Mouse (Mus musculus): ENCODE measurements around the gene Map7.

The Map7 gene

GRCm38 (mm10) chr10:20287369-20287768, 139.1 kb downstream of the Map7 start:
- no peak for DNase-seq (ENCODE audit: low read depth)

GRCm38 (mm10) chr10:20290467-20290883, 142.2 kb downstream of the Map7 start:
- no peak for DNase-seq (ENCODE audit: low read depth)

GRCm38 (mm10) chr10:20295961-20296360, 147.7 kb downstream of the Map7 start:
- no peak for DNase-seq (ENCODE audit: low read depth)

- no peak for DNase-seq (ENCODE audit: low read depth)
Measured at GRCm38 (mm10) chr10:20298152-20298920, 150.1 kb downstream of the Map7 start.

- no peak for DNase-seq (ENCODE audit: low read depth)
Measured at GRCm38 (mm10) chr10:20299114-20299513, 150.8 kb downstream of the Map7 start.

- DNase-seq (ENCODE audit: low read depth): no peak
Measured at GRCm38 (mm10) chr10:20310969-20311769, 162.9 kb downstream of the Map7 start.

- peak; percentile 97 for DNase-seq (ENCODE audit: low read depth)
Measured at GRCm38 (mm10) chr10:20311918-20312735, 163.9 kb downstream of the Map7 start, which contains the start of gene Bclaf1. Gene Bclaf1, plus strand, starts transcription at chr10:20312469.

- peak; percentile 24 for DNase-seq (ENCODE audit: low read depth)
Measured at GRCm38 (mm10) chr10:20312736-20313301, 164.5 kb downstream of the Map7 start.

GRCm38 (mm10) chr10:20313447-20313846, 165.2 kb downstream of the Map7 start:
- DNase-seq (ENCODE audit: low read depth): no peak

GRCm38 (mm10) chr10:20313941-20314340, 165.7 kb downstream of the Map7 start:
- DNase-seq (ENCODE audit: low read depth): no peak

- no peak for DNase-seq (ENCODE audit: low read depth)
Measured at GRCm38 (mm10) chr10:20314797-20315196, 166.5 kb downstream of the Map7 start.

GRCm38 (mm10) chr10:20317466-20317865, 169.2 kb downstream of the Map7 start:
- no peak for DNase-seq (ENCODE audit: low read depth)

GRCm38 (mm10) chr10:20326226-20326625, 178.0 kb downstream of the Map7 start:
- no peak for DNase-seq (ENCODE audit: low read depth)
